Mouse (Mus musculus): ENCODE measurements around the gene Gpm6a. TPM values are rescaled to one million over a fixed set of nuclear protein-coding genes. Genes with fewer than 3 reads are reported as not detected.

Gene Gpm6a
- polyA plus RNA-seq (2015; fragmentation: Nextera tagmentation; extraction: Ambion mirVana) = 8.4 and 8.6 TPM in 2 replicates

- H3K4me1 ChIP-seq (replicated peaks) = no peaks in the 10 kb centered on the region
- H3K36me3 ChIP-seq = no peaks in the 10 kb centered on the region
- H3K9me3 ChIP-seq = no peaks in the 10 kb centered on the region
- no peak for ATAC-seq
- 34% methylated on average over 13 of the region's 13 CpGs for WGBS
- H3K27me3 ChIP-seq (replicated peaks) = no peaks in the 10 kb centered on the region
- no peak within 1 kb of the TSS for H3K9ac ChIP-seq
- H3K27ac ChIP-seq = no peak within 1 kb of the TSS
- H3K4me2 ChIP-seq (replicated peaks) = no peak within 1 kb of the TSS
- no peak within 1 kb of the TSS for H3K4me3 ChIP-seq (replicated peaks)
These were observed at the start of gene Gpm6a for GRCm38 (mm10) chr8:54954741-54955455. Gene Gpm6a (plus strand): TSS chr8:54954843.

DNA sequence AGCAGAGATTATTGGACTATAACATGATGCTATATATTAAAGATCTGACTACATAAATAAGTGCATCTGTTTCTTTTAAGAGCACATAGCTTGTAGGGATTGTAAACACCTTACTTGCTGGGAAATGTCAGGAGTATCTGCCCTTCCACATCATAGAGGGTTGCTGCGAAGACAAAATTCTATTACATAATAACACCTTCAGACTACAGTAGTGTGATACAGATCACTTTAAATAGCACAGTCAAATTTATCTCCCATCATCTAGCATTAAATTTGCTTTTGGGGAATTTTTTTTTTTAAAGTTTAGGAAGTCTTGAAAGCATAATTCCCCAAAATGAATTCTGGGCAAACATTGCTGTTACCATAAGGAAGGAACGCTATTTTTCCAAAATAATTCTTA is 41.8 kb upstream of the Gpm6a start:
- Histone ChIP-seq H3K27ac (no peak overlapping the region), H3K4me2 (replicated peaks) (no peak overlapping the region), H3K4me3 (replicated peaks) (no peak overlapping the region), H3K36me3 (no peaks in the 10 kb centered on the region), H3K9me3 (no peaks in the 10 kb centered on the region), H3K4me1 (replicated peaks) (no peaks in the 10 kb centered on the region), H3K9ac (no peak overlapping the region), H3K27me3 (replicated peaks) (no peaks in the 10 kb centered on the region)
- ATAC-seq = no peak
- WGBS = 85% methylated on average over 2 of the region's 2 CpGs

DNA sequence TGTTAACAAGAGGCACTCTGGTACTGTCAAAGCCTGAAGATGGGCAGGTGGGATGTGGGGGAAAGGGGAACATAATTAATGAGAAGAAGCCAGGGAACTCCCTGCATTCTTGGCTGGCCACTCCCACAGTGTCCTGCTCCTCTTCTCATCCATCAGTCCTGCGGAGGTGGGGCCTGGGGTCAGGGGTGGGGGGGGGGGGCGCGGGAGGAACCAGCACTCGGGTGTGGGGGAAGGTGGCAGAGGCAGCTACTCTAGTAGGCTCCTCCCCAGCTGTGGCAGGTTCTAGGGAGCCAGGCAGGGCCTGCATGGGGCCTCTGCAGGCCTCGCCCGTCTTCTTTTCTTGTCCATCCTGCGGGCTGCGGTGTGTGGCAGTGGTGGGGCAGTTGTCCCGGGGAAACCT is 36.9 kb upstream of the Gpm6a start:
- Histone ChIP-seq H3K27ac (no peak overlapping the region), H3K4me2 (replicated peaks) (no peak overlapping the region), H3K9ac (no peak overlapping the region), H3K4me1 (replicated peaks) (no peaks in the 10 kb centered on the region), H3K4me3 (replicated peaks) (no peak overlapping the region), H3K36me3 (no peaks in the 10 kb centered on the region), H3K27me3 (replicated peaks) (no peaks in the 10 kb centered on the region), H3K9me3 (no peaks in the 10 kb centered on the region)
- WGBS = 69% methylated on average over 6 of the region's 9 CpGs
- ATAC-seq = no peak

DNA sequence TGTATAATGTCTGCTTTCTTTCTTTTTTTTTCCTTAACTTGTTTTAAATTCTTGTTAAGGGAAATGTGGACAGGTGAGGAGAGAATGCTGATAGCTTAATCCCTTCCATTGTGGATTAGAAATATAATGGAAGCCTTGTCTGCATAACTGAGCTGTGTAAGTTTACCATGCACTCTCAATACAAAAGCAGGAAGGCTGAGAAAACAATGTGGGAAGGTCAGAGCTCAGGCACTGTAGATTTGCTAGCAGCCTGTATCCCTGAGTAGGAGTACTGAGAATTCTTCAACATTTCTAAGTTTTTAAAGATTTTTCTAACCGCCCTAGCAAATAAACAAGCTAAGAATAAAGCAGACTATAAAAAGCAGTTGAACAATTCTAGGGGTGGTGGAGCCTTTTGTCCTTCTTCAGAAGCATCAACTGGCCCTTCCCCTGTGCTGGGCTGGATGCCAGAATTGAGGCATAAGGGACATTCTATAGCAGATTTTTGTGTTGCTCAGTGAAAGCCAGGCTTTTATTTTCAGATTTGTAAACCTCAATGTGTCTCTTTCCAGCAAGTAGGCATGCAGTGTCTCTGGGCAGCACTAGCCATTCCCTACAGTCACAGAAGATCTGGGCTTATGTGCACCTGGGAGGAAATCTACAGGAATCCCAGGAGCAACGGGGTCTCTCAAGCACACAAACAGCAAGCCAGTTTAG is 32.3 kb upstream of the Gpm6a start:
- ATAC-seq = no peak
- no peaks in the 10 kb centered on the region for H3K9me3 ChIP-seq
- H3K27ac ChIP-seq = no peak overlapping the region
- H3K4me2 ChIP-seq (replicated peaks) = no peak overlapping the region
- H3K9ac ChIP-seq = no peak overlapping the region
- H3K4me1 ChIP-seq (replicated peaks) = no peaks in the 10 kb centered on the region
- H3K36me3 ChIP-seq = no peaks in the 10 kb centered on the region
- H3K4me3 ChIP-seq (replicated peaks) = no peak overlapping the region
- no peaks in the 10 kb centered on the region for H3K27me3 ChIP-seq (replicated peaks)
- 55% methylated on average over 2 of the region's 2 CpGs for WGBS

GRCm38 (mm10) chr8:54924936-54925335 is 29.7 kb upstream of the Gpm6a start:
- no peak overlapping the region for H3K27ac ChIP-seq
- H3K36me3 ChIP-seq = no peaks in the 10 kb centered on the region
- WGBS = 86% methylated on average over 3 of the region's 3 CpGs
- H3K4me1 ChIP-seq (replicated peaks) = no peaks in the 10 kb centered on the region
- H3K4me2 ChIP-seq (replicated peaks) = no peak overlapping the region
- H3K27me3 ChIP-seq (replicated peaks) = no peaks in the 10 kb centered on the region
- H3K9ac ChIP-seq = no peak overlapping the region
- H3K4me3 ChIP-seq (replicated peaks) = no peak overlapping the region
- ATAC-seq = no peak
- H3K9me3 ChIP-seq = no peaks in the 10 kb centered on the region

- no peak overlapping the region for H3K4me3 ChIP-seq (replicated peaks)
- H3K9ac ChIP-seq = no peak overlapping the region
- H3K36me3 ChIP-seq = no peaks in the 10 kb centered on the region
- no peak overlapping the region for H3K4me2 ChIP-seq (replicated peaks)
- H3K4me1 ChIP-seq (replicated peaks) = no peaks in the 10 kb centered on the region
- no peaks in the 10 kb centered on the region for H3K9me3 ChIP-seq
- H3K27me3 ChIP-seq (replicated peaks) = no peaks in the 10 kb centered on the region
- no peak overlapping the region for H3K27ac ChIP-seq
- WGBS = 55% methylated on average over 2 of the region's 2 CpGs
- ATAC-seq = no peak
These were observed 22.3 kb upstream of the Gpm6a start for GRCm38 (mm10) chr8:54932306-54932705.

DNA sequence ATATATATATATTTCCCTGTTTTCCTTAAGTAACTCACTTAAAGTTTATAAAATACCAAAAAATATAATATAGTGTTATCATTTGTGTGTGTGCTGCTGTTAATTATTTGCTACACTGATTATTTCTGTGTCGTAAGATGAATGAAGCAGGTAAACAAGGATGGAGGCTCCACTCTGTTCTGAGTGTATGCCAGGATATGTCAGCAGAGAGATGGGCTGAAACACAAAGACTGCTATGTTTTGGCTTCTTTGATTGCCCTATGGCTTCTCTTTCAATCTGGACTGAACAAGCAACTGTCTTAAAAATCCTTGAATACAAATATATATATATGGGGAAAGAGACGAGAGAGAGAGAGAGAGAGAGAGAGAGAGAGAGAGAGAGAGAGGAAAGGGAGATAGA is 1.3 kb upstream of the Gpm6a start:
- H3K27me3 ChIP-seq (replicated peaks) = no peaks in the 10 kb centered on the region
- no peaks in the 10 kb centered on the region for H3K36me3 ChIP-seq
- no peaks in the 10 kb centered on the region for H3K4me1 ChIP-seq (replicated peaks)
- WGBS = 74% methylated on average over 2 of the region's 2 CpGs
- H3K4me2 ChIP-seq (replicated peaks) = no peak overlapping the region
- no peak overlapping the region for H3K4me3 ChIP-seq (replicated peaks)
- H3K9ac ChIP-seq = no peak overlapping the region
- H3K9me3 ChIP-seq = no peaks in the 10 kb centered on the region
- no peak for ATAC-seq
- H3K27ac ChIP-seq = no peak overlapping the region

DNA sequence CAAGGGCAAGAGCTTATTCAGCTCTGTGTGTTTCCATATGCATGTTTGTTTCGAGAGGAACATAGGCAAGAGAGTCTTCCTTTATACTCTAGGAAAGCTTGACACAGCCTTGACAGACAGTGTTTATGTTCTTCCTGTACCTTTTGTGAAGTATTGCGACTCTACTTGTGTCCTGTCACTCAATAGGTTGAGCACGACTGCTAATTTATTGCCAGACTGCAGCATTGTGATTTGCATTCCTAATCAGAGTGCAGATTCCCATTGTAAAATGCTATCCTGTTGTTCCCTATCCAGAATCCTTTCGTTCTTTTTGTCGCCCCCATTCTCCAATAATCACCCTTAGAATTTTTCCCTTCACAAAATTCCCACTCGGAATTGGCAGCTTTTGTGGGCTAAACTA is 613 bp upstream of the Gpm6a start:
- no peak overlapping the region for H3K27ac ChIP-seq
- 74% methylated on average over 6 of the region's 6 CpGs for WGBS

DNA sequence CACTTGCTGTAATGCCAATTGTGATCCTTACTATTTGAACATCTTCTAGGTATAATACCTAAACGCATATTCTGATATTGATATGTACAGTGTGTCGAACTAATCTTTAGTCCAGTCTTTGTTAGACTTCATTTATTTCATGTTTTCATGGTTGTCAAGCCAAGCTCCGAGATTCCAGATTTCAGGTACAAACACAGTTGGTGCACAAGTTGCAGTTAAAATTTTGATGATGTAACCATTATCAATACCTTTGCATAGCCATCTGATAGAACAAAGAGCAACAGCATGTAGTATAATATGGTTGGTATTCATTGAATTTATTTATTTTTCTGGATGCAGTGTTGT is 785 bp downstream of the Gpm6a start:
- H3K36me3 ChIP-seq = no peaks in the 10 kb centered on the region
- ATAC-seq = no peak
- H3K9me3 ChIP-seq = no peaks in the 10 kb centered on the region
- no peak overlapping the region for H3K4me2 ChIP-seq (replicated peaks)
- 80% methylated on average over 3 of the region's 3 CpGs for WGBS
- no peak overlapping the region for H3K4me3 ChIP-seq (replicated peaks)
- no peak overlapping the region for H3K27ac ChIP-seq
- no peaks in the 10 kb centered on the region for H3K4me1 ChIP-seq (replicated peaks)
- H3K9ac ChIP-seq = no peak overlapping the region
- H3K27me3 ChIP-seq (replicated peaks) = no peaks in the 10 kb centered on the region

More for the DNA sequence above, 613 bp upstream of the Gpm6a start:
- Histone ChIP-seq H3K4me1 (replicated peaks) (no peaks in the 10 kb centered on the region), H3K9ac (no peak overlapping the region), H3K4me2 (replicated peaks) (no peak overlapping the region), H3K36me3 (no peaks in the 10 kb centered on the region), H3K4me3 (replicated peaks) (no peak overlapping the region), H3K9me3 (no peaks in the 10 kb centered on the region), H3K27me3 (replicated peaks) (no peaks in the 10 kb centered on the region)
- ATAC-seq = no peak

DNA sequence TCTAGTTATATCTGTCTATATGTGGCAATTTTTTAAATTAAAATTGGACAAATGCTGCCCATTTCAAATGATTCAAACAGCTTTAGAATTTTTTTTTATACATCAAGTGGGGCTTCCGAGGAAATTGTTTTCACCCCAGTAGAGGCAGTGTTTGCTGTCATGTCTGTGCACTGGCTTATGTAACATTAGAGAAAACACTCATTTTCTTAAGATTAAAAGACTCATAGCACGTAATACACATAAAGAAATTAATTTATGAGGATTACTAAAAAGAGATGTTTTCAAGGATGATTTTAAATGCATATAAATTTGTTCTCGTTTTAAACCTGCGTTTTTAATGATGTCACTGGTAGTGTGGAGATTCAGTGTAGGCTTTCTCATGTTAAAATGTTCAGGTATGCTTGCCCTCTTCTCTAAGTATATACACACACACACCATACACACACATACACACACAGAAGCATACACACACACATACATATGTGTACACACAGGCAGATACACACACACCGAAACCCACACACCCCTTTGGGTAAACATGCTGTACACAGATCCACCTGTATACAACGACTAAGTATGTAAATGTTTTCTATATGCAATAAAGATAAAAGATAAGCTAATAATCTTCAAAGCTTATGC is 1.4 kb downstream of the Gpm6a start:
- no peak for ATAC-seq
- WGBS = 78% methylated on average over 6 of the region's 6 CpGs
- no peaks in the 10 kb centered on the region for H3K9me3 ChIP-seq
- no peak overlapping the region for H3K9ac ChIP-seq
- H3K4me1 ChIP-seq (replicated peaks) = no peaks in the 10 kb centered on the region
- no peak overlapping the region for H3K27ac ChIP-seq
- no peaks in the 10 kb centered on the region for H3K36me3 ChIP-seq
- H3K27me3 ChIP-seq (replicated peaks) = no peaks in the 10 kb centered on the region
- no peak overlapping the region for H3K4me3 ChIP-seq (replicated peaks)
- no peak overlapping the region for H3K4me2 ChIP-seq (replicated peaks)

- Histone ChIP-seq H3K9ac (no peak overlapping the region), H3K36me3 (no peaks in the 10 kb centered on the region), H3K27ac (no peak overlapping the region), H3K4me2 (replicated peaks) (no peak overlapping the region), H3K4me1 (replicated peaks) (no peaks in the 10 kb centered on the region), H3K27me3 (replicated peaks) (no peaks in the 10 kb centered on the region), H3K4me3 (replicated peaks) (no peak overlapping the region), H3K9me3 (no peaks in the 10 kb centered on the region)
- no peak for ATAC-seq
- 82% methylated on average over 3 of the region's 3 CpGs for WGBS
These were observed 2.1 kb downstream of the Gpm6a start for GRCm38 (mm10) chr8:54956787-54957186.

DNA sequence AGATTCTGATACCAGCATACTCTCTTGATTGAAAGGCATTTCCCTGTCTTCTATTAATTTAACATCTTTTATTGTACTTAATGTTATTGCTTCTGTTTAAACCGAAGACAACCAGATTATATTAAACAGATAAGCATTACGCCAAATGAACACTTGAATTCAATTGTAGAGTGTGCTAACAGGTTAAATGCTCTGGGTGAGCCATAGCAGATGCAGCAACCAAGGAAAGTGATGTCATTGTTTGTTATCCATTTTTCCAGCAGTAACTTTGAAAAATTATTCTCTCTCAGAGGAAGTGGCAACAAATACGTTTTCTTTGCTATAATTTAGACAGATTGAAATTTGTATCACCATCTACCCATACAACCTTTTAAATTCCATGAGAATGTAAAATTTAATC is 2.9 kb downstream of the Gpm6a start:
- WGBS = 66% methylated on average over 3 of the region's 3 CpGs
- no peak overlapping the region for H3K27ac ChIP-seq
- no peak for ATAC-seq

GRCm38 (mm10) chr8:54961571-54961970 is 6.9 kb downstream of the Gpm6a start:
- H3K4me1 ChIP-seq (replicated peaks) = no peaks in the 10 kb centered on the region
- no peak overlapping the region for H3K4me2 ChIP-seq (replicated peaks)
- no peaks in the 10 kb centered on the region for H3K27me3 ChIP-seq (replicated peaks)
- H3K9ac ChIP-seq = no peak overlapping the region
- no peaks in the 10 kb centered on the region for H3K36me3 ChIP-seq
- H3K27ac ChIP-seq = no peak overlapping the region
- H3K9me3 ChIP-seq = no peaks in the 10 kb centered on the region
- H3K4me3 ChIP-seq (replicated peaks) = no peak overlapping the region
- no peak for ATAC-seq

More for the DNA sequence above, 2.9 kb downstream of the Gpm6a start:
- Histone ChIP-seq H3K9me3 (no peaks in the 10 kb centered on the region), H3K27me3 (replicated peaks) (no peaks in the 10 kb centered on the region), H3K9ac (no peak overlapping the region), H3K36me3 (no peaks in the 10 kb centered on the region), H3K4me2 (replicated peaks) (no peak overlapping the region), H3K4me1 (replicated peaks) (no peaks in the 10 kb centered on the region), H3K4me3 (replicated peaks) (no peak overlapping the region)
